Mouse (Mus musculus): ENCODE measurements around the gene Slfn5.
A peak's percentile ranks its signal among the peaks of the same experiment; 100 is the strongest.
"Not testable (repeated sequence)": the region's sequence is repeated elsewhere in the genome, so short reads cannot be mapped to it uniquely, and the experiment has no call there.

The Slfn5 gene

GRCm38 (mm10) chr11:82950736-82951481 is at the start of gene Slfn5:
TSS of gene Slfn5 (plus strand) at chr11:82951349.
- no peak for DNase-seq

DNA sequence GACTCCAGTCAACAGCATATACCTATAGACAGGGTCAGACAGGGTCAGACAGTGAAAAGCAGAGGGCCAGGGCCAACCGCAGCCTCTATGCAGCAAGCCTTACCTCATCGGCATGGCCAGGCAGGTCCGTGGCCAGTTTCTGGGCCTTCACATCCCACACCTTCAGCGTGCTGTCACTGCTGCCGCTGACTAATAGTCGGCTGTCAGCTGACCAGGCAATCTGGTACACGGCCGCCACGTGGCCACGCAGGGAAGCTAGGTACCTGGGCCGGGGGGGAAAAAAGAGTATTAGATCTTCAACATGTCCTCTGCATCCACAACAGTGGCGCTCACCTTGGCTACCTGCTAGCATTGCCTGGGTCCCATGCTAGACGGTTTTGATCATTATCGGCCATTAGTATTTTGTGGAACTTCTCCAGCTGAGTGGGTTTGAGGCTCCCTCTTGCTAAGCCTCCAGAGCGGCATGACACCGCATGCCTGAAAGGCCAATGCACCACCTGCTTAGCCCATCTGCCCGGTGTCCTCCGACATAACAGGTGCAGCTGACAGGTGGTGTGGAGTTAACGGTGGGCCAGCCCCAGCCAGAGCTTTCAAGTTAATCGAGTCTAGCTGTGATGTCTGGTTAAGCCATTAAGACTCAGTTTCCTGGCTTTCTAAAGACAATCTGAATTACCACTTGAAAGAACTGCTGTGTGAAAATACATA is 49.4 kb upstream of the Slfn5 start:
- DNase-seq = no peak

- DNase-seq = no peak
Observed at GRCm38 (mm10) chr11:82904952-82905351, 46.2 kb upstream of the Slfn5 start.

DNA sequence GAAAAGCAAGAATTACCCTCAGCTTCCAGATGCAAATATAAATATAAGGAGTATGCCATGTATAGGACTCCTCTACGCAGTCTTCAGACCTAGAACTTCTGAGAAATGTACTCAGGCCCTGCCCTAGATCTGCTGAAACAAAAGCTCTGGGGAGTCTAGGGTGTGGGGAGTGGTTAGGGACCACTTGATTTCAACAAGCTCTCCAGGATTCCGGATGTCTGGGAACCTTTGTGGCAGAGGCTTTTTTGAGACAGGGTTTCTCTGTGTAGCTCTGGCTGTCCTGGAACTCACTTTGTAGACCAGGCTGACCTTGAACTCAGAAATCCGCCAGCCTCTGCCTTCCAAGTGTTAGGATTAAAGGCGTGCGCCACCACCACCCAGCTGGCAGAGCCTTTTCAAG is 45.3 kb upstream of the Slfn5 start:
- no peak for DNase-seq

- DNase-seq = peak; percentile 87
Observed at GRCm38 (mm10) chr11:82907651-82908607, 43.2 kb upstream of the Slfn5 start, which contains the start of gene Nle1. TSS of gene Nle1 (minus strand) at chr11:82908411.

DNA sequence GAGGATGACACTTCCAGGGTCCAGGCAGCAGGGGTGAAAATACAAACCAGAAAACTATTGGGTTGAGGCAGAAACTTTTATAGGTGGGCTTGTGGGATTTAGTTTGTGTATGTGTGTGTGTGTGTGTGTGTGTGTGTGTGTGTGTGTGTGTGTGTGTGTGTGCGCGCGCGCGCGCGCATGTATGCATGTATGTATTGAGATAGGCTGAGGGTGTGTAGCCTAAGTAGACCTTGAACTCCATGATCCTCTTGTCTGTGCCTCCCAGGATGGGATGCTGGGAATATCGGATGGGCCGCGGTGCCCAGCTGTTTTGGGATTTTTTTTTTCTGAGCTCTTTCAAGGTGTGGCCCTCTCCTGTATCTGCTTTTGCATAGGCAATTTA is 42.5 kb upstream of the Slfn5 start:
- no peak for DNase-seq

- no peak for DNase-seq
Observed at GRCm38 (mm10) chr11:82910250-82910649, 40.9 kb upstream of the Slfn5 start, which contains the start of gene Unc45b. TSS of gene Unc45b (plus strand) at chr11:82910550.

GRCm38 (mm10) chr11:82910679-82911389 is 40.3 kb upstream of the Slfn5 start:
- DNase-seq = no peak

DNA sequence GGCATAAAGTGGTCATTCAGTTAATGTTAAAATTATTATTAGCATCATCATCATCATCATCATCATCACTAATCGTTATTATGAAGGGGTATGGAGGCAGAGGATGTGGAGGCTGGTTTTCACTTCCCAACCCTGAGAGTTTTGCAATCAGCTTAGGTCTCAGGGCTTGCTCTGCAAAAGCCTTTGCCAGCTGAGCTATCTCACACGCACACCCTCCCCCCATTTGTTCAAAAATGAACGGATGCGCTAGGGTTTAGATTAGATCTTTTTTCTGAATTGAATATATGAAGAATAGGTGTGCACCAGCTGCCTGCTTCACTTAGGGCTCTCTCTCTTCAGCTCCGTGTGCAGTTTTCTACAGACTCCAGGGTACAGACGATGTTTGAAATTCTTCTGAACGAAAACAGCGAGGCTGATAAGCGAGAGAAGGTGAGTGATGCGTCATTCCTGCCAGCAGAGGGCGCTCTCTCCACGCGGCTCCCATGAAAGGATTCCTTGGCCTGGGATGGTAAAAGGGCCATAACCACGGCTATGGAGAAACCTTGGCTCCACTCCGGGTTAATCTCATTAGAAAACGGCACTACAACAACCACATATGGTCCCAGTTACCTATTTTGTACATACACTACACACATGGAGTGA is 36.3 kb upstream of the Slfn5 start:
- no peak for DNase-seq

DNA sequence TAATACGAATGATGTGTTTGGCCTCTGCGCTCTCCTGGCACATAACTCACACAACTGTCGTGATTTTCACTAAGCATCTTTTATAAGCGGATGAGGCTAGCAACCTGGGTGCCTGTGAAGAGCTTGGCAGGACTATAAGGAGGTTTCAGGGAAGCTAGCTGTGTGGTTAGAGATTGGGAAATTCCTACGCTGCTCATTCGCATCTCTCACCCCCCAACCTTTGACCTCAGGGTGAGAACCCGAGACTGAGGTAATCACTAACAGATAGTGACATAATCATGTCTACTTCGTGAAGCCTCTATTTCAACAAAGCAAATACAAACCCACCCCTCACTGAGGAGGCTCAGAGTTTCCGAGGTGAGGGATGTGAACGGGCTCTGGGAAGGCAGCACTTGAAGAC is 30.4 kb upstream of the Slfn5 start:
- no peak for DNase-seq

GRCm38 (mm10) chr11:82921691-82922090 is 29.5 kb upstream of the Slfn5 start:
- DNase-seq = no peak

- not testable (repeated sequence) for DNase-seq
Observed at GRCm38 (mm10) chr11:82923910-82924309, 27.2 kb upstream of the Slfn5 start.

DNA sequence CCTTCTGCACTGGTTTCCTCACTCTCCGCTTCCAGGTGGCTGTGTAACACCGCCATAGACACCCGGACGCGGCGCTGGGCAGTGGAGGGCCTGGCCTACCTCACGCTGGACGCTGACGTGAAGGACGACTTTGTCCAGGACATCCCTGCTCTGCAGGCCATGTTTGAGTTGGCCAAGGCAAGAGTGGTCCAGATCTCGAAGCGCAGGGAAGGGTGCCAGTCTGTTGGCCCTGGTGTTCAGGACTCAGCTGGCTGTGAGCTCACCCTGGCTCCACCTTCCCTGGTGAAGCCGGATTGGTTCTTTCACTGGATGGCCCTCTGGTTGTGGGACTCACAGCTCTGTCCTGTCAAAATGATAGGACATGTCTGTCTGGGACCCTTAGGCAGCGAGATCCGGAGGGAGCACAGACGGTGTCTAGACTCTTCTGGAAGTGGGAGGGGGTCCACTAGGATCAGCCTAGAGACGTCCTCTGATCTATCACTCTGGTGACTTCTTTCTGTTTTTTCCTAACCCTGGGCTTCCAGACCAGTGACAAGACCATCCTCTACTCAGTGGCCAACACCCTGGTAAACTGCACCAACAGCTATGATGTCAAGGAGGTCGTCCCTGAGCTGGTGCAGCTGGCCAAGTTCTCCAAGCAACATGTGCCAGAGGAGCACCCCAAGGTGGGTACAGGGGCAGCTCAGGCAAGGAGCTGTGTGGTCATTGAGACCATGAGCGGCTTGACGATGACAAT is 22.1 kb upstream of the Slfn5 start:
- DNase-seq = no peak

DNA sequence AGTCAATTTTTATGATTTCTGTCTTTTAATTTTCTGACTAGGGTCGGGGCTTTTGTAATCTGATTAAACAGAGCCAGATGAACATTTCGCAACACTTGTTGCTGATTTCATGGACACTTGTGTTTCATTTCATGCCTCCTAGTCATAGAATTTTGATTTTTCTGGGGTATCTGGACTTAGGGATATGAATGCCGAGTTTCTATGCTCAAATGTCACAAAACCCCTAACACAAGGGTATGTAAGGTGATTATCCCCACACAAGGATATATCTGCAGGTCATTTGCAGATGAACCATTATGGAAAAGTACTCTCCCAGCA is 21.6 kb upstream of the Slfn5 start:
- no peak for DNase-seq

DNA sequence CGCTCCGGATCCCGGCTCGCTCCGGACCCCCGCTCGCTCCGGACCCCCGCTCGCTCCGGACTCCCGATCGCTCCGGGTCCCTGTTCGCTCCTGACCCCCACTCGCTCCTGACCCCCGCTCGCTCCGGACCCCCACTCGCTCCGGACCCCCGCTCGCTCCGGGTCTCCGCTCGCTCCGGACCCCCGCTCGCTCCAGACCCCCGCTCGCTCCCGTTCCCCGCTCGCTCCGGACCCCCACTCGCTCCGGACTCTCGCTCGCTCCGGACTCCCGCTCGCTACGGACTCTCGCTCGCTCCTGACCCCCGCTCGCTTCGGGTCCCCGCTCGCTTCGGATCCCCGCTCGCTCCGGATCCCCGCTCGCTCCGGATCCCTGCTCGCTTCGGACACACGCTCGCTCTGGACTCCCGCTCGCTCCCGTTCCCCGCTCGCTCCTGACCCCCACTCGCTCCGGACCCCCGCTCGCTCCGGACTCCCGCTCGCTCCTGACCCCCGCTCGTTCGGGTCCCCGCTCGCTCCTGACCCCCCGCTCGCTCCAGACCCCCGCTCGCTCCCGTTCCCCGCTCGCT is 20.7 kb upstream of the Slfn5 start:
- DNase-seq = not testable (repeated sequence)

DNA sequence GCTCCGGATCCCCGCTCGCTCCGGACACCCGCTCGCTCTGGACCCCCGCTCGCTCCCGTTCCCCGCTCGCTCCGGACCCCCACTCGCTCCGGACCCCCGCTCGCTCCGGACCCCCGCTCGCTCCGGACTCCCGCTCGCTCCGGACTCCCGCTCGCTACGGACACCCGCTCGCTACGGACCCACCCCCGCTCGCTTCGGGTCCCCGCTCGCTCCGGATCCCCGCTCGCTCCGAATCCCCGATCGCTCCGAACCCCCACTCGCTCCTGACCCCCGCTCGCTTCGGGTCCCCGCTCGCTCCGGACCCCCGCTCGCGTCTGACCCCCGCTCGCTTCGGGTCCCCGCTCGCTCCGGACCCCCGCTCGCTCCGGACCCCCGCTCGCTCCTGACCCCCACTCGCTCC is 20.0 kb upstream of the Slfn5 start:
- not testable (repeated sequence) for DNase-seq

GRCm38 (mm10) chr11:82931671-82932450 is 19.3 kb upstream of the Slfn5 start:
- not testable (repeated sequence) for DNase-seq

- DNase-seq = no peak
Observed at GRCm38 (mm10) chr11:82933186-82933585, 18.0 kb upstream of the Slfn5 start.

GRCm38 (mm10) chr11:82943336-82943735 is 7.8 kb upstream of the Slfn5 start:
- DNase-seq = no peak

DNA sequence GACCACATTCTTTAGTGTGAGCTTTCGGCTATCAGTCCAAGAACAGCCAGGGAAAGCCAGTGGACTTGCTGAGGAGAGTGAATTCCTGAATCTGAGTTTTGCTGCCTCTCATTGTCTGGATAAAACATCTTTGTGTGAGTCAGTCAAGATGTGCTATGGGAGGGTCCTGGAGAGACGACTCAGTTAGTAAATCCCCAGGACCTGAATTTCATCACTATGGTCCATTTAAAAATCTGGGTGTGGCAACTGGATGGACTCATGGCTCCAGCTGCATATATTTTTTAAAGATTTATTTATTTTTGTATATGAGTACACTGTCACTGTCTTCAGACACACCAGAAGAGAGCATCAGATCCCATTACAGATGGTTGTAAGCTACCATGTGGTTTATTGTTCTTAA is 5.5 kb upstream of the Slfn5 start:
- no peak for DNase-seq

All from layer of hippocampus, adult 9-11 months (tissue).